Mouse (Mus musculus) heart, postnatal 0 days (tissue): ENCODE data around the gene Slc6a17. TPM values are rescaled to one million over a fixed set of nuclear protein-coding genes. Genes with fewer than 3 reads are reported as not detected.

Experiments used
- ATAC-seq: fragments of 200-750 bp; cut with Nextera tagmentation; 2 replicates; pipeline ENCODE4 v1.8.0; 2017; ENCODE audit warnings: low read depth, moderate number of reproducible peaks, moderate library complexity; ENCODE audit not compliant: insufficient read depth
- DNase-seq: peaks from one replicate; pipeline ENCODE4 v3.0.0-alpha.2; 2016; ENCODE audit warnings: low spot score
- H3K27ac ChIP-seq: fragments of 300-500 bp; sonication (generic); 2 replicates; pipeline ENCODE4 v1.5.1; 2014; ENCODE audit warnings: low read depth, mild to moderate bottlenecking
- H3K27me3 ChIP-seq: fragments of 300-500 bp; sonication (generic); 2 replicates; pipeline ENCODE4 v1.6.1; 2014; ENCODE audit warnings: low read length, mixed read lengths; ENCODE audit not compliant: control insufficient read depth, insufficient read depth
- H3K36me3 ChIP-seq: fragments of 300-500 bp; sonication (generic); replicated peaks from 2 replicates; pipeline ENCODE4 v1.6.1; 2014; ENCODE audit warnings: low read length, mixed read lengths; ENCODE audit not compliant: control insufficient read depth, insufficient read depth
- H3K4me1 ChIP-seq: fragments of 300-500 bp; sonication (generic); 2 replicates; pipeline ENCODE4 v1.6.1; 2014; ENCODE audit warnings: antibody characterized with exemption; ENCODE audit not compliant: control insufficient read depth, insufficient read depth
- H3K4me2 ChIP-seq: fragments of 300-500 bp; sonication (generic); 2 replicates; pipeline ENCODE4 v1.6.1; 2014; ENCODE audit warnings: low read depth, mild to moderate bottlenecking, low read length, moderate library complexity
- H3K4me3 ChIP-seq: fragments of 300-500 bp; sonication (generic); 2 replicates; pipeline ENCODE4 v1.5.1; 2014; ENCODE audit warnings: low read depth, low read length
- H3K9ac ChIP-seq: fragments of 300-500 bp; sonication (generic); replicated peaks from 2 replicates; pipeline ENCODE4 v1.6.1; 2014; ENCODE audit warnings: low read depth, low read length, mixed read lengths
- H3K9me3 ChIP-seq: fragments of 300-500 bp; sonication (generic); replicated peaks from 2 replicates; pipeline ENCODE4 v1.6.1; 2016; ENCODE audit warnings: low read length; ENCODE audit not compliant: control insufficient read depth
- CTCF ChIP-seq: IDR thresholded peaks from 2 replicates; pipeline ENCODE4 v1.5.1; 2016; ENCODE audit warnings: antibody characterized with exemption, control low read depth, low read depth
- EP300 ChIP-seq: IDR thresholded peaks from 2 replicates; pipeline ENCODE4 v1.6.1; 2016; ENCODE audit warnings: antibody characterized with exemption, low read depth
- WGBS: fragments of 180-500 bp; shearing (Covaris S2); extraction: QIAGEN DNeasy Blood & Tissue Kit; methylation state at CpG from one replicate; pipeline ENCODE4 v1.1.7; 2014; 5-methylcytosine and 5-hydroxymethylcytosine counted together
- polyA plus RNA-seq: library from polyadenylated mRNA; unstranded; fragments of >200 nt; fragmentation: Nextera tagmentation; extraction: Ambion mirVana; gene quantifications from 2 replicates; pipeline ENCODE4 v1.2.1, GENCODE M21; 2015
- total RNA-seq: library from RNA; depleted of rRNA; stranded (reverse); fragments of >200 nt; gene quantifications from 2 replicates; pipeline ENCODE4 v1.2.3, GENCODE M21; 2014; ENCODE audit warnings: low replicate concordance; rRNA removed

Gene Slc6a17
- total RNA-seq (9.7 and 22.3 TPM in 2 replicates), polyA plus RNA-seq (2.4 and 3.1 TPM in 2 replicates)

- Histone ChIP-seq H3K9ac (peak within 1 kb of the TSS; percentile 50), H3K9me3 (no peaks in the 10 kb centered on the region), H3K4me2 (peak within 1 kb of the TSS; percentile 96), H3K27ac (peak within 1 kb of the TSS; percentile 20; the same call in 1 of the 2 replicates), H3K27me3 (peaks cover 32% of the 10 kb centered on the region), H3K36me3 (no peaks in the 10 kb centered on the region), H3K4me3 (peak within 1 kb of the TSS; percentile 59), H3K4me1 (peaks cover 13% of the 10 kb centered on the region; the same call in 1 of the 2 replicates)
- peak; percentile 84 for ATAC-seq
- TF ChIP-seq CTCF (0 out of 2 replicates have a peak, but pooled peaks have one; percentile 9), EP300 (no peak)
- peak; percentile 23 for DNase-seq
- 1% methylated on average over 66 of the region's 68 CpGs for WGBS
Measured at GRCm38 (mm10) chr3:107517631-107518108, at the start of gene Slc6a17. Slc6a17 (minus strand) TSS chr3:107518018.

DNA sequence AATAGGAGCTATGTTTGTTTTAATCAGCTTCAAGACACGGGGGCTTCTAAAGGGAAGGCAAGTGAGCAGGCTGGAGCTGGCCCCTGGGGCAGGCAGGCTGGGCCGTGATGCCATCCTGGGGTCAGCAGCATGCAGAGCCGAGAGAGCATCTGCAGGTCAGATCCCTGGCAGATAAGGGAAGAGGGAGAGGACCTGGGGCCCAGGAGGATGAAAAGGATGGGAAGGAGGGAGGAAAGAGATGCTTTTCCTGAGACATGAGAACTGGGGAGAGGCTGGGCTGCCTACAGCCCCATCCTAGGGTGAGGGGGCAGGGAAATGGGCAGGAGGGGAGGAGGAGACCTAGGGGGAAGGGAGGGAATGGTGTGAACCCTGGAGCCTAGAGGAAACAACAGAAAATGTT, 47.5 kb upstream of the Slc6a17 start:
- peaks cover 25% of the 10 kb centered on the region for H3K4me1 ChIP-seq
- ATAC-seq = no peak

DNA sequence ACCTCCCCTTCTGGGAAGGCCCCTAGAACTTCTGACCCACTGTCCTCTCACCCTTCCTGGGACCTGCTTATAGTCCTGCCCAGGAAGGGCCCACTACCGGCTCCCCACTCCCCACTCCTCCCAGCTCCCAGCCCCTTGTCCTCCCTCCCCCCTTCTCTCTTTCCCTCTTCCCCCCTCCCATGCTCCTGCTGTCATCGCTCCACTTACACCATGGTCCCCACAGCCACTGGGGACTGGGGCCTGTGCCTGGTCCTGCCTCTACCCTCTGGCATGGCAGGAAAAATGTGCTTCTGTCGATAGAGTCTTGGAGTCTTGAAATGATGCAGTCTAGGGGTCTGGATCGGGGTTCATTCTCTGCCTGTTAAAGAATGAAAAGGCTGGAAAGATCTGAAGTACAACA, 46.1 kb upstream of the Slc6a17 start:
- Histone ChIP-seq H3K36me3 (no peaks in the 10 kb centered on the region), H3K27me3 (no peaks in the 10 kb centered on the region), H3K9ac (peak overlapping the region; percentile 31), H3K4me2 (no peak overlapping the region), H3K4me1 (peaks cover 16% of the 10 kb centered on the region), H3K9me3 (no peaks in the 10 kb centered on the region), H3K27ac (peak overlapping the region; percentile 67; the same call in 1 of the 2 replicates), H3K4me3 (no peak overlapping the region)
- ATAC-seq (peak; percentile 27; the same call in 1 of the 2 replicates), DNase-seq (peak; percentile 34)
- TF ChIP-seq EP300 (no peak), CTCF (no peak)
- WGBS = 12% methylated on average over 4 of the region's 4 CpGs

More for the DNA sequence above, 47.5 kb upstream of the Slc6a17 start:
- Histone ChIP-seq H3K9me3 (no peaks in the 10 kb centered on the region), H3K36me3 (no peaks in the 10 kb centered on the region), H3K27ac (no peak overlapping the region), H3K27me3 (no peaks in the 10 kb centered on the region), H3K4me2 (no peak overlapping the region), H3K9ac (no peak overlapping the region), H3K4me3 (no peak overlapping the region)
- WGBS = 35% methylated on average over 3 of the region's 3 CpGs
- DNase-seq = no peak
- TF ChIP-seq EP300 (no peak), CTCF (no peak)

DNA sequence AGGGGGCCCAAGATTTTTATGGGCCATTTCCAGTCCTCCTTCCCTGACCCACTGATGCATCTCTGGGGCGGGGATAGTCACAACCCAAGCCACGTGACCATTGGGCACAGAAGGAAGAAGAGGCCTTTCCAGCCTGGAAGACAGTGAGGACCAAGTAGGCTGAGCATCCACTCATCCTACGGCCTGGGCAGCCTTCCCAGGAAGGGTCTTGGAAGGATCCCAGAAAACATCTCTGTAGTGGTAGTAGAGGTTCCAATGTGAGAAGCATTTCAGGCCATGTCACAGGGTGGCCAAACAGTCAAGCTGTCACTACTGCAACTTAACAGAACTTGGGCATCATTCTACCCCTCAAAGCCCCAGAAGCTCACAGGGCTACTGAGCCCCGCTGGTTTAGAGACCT, 44.8 kb upstream of the Slc6a17 start:
- peaks cover 13% of the 10 kb centered on the region for H3K4me1 ChIP-seq
- no peaks in the 10 kb centered on the region for H3K27me3 ChIP-seq
- no peak overlapping the region for H3K4me3 ChIP-seq
- ATAC-seq (no peak), DNase-seq (no peak)
- no peak overlapping the region for H3K4me2 ChIP-seq
- no peaks in the 10 kb centered on the region for H3K36me3 ChIP-seq
- TF ChIP-seq CTCF = no peak
- no peak for TF ChIP-seq EP300
- WGBS = 79% methylated on average over 4 of the region's 4 CpGs
- H3K9me3 ChIP-seq = no peaks in the 10 kb centered on the region
- H3K27ac ChIP-seq = no peak overlapping the region
- no peak overlapping the region for H3K9ac ChIP-seq

- no peak for ATAC-seq
- no peaks in the 10 kb centered on the region for H3K9me3 ChIP-seq
- no peak overlapping the region for H3K9ac ChIP-seq
- H3K4me3 ChIP-seq = no peak overlapping the region
- H3K36me3 ChIP-seq = no peaks in the 10 kb centered on the region
- TF ChIP-seq CTCF (no peak), EP300 (no peak)
- no peak overlapping the region for H3K27ac ChIP-seq
- 45% methylated on average over 2 of the region's 2 CpGs for WGBS
- peaks cover 13% of the 10 kb centered on the region for H3K4me1 ChIP-seq
- H3K27me3 ChIP-seq = no peaks in the 10 kb centered on the region
- no peak overlapping the region for H3K4me2 ChIP-seq
- DNase-seq = no peak
Measured at GRCm38 (mm10) chr3:107562104-107562503, 44.3 kb upstream of the Slc6a17 start.

DNA sequence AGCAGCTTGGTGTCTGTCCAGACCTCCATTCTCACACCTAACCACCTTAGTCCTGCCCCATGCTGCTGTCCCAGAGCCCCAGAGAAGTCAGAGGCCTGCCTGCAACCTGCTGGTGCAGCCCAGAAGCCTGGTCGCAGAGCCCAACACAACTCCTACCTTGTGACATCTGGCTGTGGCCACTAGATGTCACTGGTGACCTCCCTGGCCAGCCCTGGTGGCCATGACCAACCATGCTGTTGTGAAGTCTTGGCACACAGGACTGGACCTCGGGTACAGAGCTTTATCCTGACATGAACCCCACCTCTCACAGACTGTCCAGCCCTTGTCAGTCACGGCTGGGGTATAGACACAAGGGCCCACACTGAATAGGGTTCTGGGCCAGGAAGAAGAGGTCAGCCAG, 41.4 kb upstream of the Slc6a17 start:
- TF ChIP-seq EP300 (no peak), CTCF (peak; percentile 99)
- DNase-seq (peak; percentile 82), ATAC-seq (peak; percentile 84)
- H3K4me2 ChIP-seq = no peak overlapping the region
- no peaks in the 10 kb centered on the region for H3K27me3 ChIP-seq
- H3K9me3 ChIP-seq = no peaks in the 10 kb centered on the region
- H3K4me3 ChIP-seq = no peak overlapping the region
- no peaks in the 10 kb centered on the region for H3K36me3 ChIP-seq
- H3K4me1 ChIP-seq = peaks cover 9% of the 10 kb centered on the region
- H3K27ac ChIP-seq = no peak overlapping the region
- WGBS = 5% methylated on average over 3 of the region's 3 CpGs
- no peak overlapping the region for H3K9ac ChIP-seq
